Mouse (Mus musculus) lung, postnatal 0 days (tissue): ENCODE results near the gene Prr22.

ENCODE experiments used
- CTCF ChIP-seq: IDR thresholded peaks from 2 replicates; pipeline ENCODE4 v1.5.1; 2016; ENCODE audit warnings: antibody characterized with exemption, mild to moderate bottlenecking
- EP300 ChIP-seq: IDR thresholded peaks from 2 replicates; pipeline ENCODE4 v1.6.1; 2016; ENCODE audit warnings: antibody characterized with exemption, mild to moderate bottlenecking, control low read depth

- no peak for TF ChIP-seq CTCF
- TF ChIP-seq EP300: no peak
Observed at GRCm38 (mm10) chr17:56764474-56765354, 5.3 kb upstream of the Prr22 start, which contains the start of gene Dus3l.
